Mouse (Mus musculus): ENCODE measurements around the gene Bpifc.
"Not testable (repeated sequence)": the region's sequence is repeated elsewhere in the genome, so short reads cannot be mapped to it uniquely, and the experiment has no call there.

The Bpifc gene

GRCm38 (mm10) chr10:86011781-86012180 is at the start of gene Bpifc:
Gene Bpifc, minus strand, starts transcription at chr10:86011895.
- DNase-seq (ENCODE audit: low spot score in 2 of 2), result no peak

DNA sequence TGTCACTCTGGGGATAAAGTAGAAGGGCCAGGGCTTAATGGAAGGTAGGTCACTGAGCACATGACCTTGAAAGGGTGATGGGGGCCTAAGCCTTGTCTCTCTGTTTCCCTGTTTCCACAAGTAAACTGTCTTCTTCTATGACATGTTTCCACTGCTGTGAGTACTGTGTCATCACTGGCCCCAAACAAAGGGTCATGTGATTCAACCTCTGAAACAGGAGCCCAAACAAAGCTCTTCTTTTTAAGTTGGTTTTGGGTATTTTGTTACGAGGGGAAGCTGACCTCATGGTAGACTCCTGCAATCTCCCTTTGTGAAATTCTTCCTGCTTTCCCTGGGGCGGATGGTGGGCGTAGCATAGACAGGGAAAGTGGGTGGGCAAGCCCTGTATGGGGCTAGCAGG is 48.6 kb upstream of the Bpifc start:
- no peak for DNase-seq (ENCODE audit: low spot score in 2 of 2)

- no peak for DNase-seq (ENCODE audit: low spot score in 2 of 2)
Observed at GRCm38 (mm10) chr10:86057712-86058111, 46.0 kb upstream of the Bpifc start.

DNA sequence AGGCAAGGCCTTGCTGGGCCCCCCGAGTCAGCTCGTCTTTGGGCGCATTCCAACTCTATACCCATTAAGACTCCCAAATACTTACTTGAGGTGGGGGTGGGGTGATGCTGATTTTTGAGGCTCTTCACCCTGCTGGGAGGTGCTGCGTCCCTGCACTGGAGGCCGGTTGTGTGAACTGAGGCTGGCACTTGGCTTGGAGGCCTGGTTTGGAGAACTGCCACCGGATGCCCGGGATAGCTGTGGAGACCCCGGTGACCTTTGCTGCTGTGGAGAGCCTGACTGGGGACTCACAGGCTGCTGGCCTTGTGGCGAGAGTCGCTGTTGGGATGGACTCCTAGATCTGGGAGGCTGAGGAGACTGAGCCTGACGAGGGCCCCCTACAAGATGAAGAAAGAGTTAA is 45.6 kb upstream of the Bpifc start:
- DNase-seq (ENCODE audit: low spot score in 2 of 2), result no peak

GRCm38 (mm10) chr10:86056297-86056903 is 44.7 kb upstream of the Bpifc start:
- DNase-seq (ENCODE audit: low spot score in 2 of 2), result no peak

- DNase-seq (ENCODE audit: low spot score in 2 of 2), result no peak
Observed at GRCm38 (mm10) chr10:86052818-86053522, 41.3 kb upstream of the Bpifc start.

GRCm38 (mm10) chr10:86050522-86050921 is 38.8 kb upstream of the Bpifc start:
- DNase-seq (ENCODE audit: low spot score in 2 of 2), result no peak

DNA sequence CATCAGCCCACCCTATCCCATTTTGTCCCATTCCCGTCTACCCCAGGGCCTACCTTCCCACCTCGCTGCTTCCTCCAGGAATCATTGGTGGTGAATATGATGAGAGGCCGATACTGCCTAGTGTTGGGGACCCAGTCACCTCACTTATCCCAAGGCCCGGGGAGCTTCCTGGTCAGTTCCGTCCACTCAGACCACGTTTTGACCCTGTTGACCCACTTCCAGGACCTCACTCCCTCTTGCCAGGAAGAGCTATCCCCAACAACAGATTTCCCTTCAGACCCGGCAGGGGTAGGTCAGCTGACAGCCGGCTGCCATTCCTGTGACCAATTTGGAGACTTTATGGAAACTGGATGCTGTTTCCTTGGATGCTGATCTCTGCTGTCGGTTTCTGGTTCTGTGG is 36.1 kb upstream of the Bpifc start:
- DNase-seq (ENCODE audit: low spot score in 2 of 2), result no peak

DNA sequence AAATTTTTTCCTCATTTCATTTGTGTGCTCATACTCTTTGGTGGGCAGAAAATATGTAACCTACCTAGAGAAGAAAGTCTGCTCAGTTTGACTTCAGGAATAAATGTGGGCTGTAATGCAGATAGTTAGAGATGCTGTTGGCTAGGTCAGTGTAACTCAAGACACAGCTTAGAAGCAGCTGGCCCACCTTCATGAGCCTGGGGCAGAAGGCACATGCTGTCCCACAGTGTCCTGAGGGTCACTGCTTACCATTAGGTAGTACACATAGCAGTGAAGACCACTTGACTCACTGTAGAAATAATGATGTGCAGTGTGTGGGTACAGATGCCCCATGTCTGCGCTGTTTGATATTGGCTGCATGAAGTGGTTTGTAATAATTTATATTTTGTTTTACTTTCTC is 34.7 kb upstream of the Bpifc start:
- DNase-seq (ENCODE audit: low spot score in 2 of 2), result no peak

DNA sequence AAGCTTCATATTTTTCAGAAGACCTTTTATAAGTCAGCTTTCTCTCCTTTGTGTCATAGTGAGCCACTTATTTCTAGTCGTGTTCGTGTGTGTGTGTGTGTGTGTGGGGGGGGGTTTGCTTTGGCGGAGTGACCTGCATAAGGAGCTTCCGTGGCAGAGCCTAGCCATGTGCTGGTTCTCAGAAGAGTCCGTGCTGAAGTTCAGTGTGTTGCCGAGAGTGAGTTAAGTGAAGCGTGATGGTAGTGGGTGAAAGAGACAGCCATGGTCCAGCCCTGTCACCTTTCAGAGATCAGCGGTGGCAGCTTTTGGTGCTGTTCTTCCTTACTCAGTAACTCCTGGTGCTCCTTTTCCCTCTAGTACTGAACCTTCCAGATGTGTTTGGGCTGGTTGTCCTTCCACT is 32.4 kb upstream of the Bpifc start:
- DNase-seq (ENCODE audit: low spot score in 2 of 2), result no peak

- DNase-seq (ENCODE audit: low spot score in 2 of 2), result no peak
Observed at GRCm38 (mm10) chr10:86043651-86044050, 32.0 kb upstream of the Bpifc start.

- no peak for DNase-seq (ENCODE audit: low spot score in 2 of 2)
Observed at GRCm38 (mm10) chr10:86034007-86034728, 22.5 kb upstream of the Bpifc start.

- DNase-seq (ENCODE audit: low spot score in 2 of 2), result no peak
Observed at GRCm38 (mm10) chr10:86032517-86032916, 20.8 kb upstream of the Bpifc start.

DNA sequence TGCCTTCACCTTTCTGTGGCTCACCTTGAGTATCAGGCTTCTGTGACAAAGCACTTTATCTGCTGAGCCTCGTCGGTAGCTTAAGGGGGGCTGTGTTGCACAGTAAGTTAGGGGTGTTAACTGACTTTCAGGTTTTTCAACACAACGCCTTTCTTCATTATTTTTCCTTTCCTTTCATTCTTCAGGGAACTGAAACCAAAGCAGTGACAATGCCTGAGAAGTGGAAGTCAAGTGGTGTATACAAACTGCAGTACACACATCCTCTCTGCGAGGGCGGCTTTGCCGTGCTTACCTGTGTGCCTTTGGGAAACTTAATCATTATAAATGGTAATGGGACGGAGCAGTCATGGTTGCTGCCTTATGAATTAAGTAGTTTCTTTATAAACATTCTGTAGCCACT is 19.0 kb upstream of the Bpifc start:
- DNase-seq (ENCODE audit: low spot score in 2 of 2), result no peak

DNA sequence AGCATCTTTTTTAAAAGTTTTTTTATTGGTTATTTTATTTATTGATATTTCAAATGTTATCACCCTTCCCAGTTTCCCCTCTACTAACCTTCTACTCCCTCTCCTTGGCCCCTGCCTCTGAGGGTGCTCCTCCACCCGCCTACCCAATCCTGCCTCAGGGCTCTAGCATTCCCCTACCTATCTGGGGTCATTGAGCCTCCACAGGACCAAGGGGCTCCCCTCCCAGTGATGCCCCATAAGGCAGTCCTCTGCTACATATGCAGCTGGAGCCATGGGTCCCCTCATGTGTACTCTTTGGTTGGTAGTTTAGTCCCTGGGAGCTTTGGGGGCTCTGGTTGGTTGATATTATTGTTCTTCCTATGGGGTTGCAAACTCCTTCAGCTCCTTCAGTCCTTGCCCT is 15.1 kb upstream of the Bpifc start:
- DNase-seq (ENCODE audit: low spot score in 2 of 2), result not testable (repeated sequence)

GRCm38 (mm10) chr10:86026354-86026753 is 14.7 kb upstream of the Bpifc start:
- DNase-seq (ENCODE audit: low spot score in 2 of 2), result no peak

- no peak for DNase-seq (ENCODE audit: low spot score in 2 of 2)
Observed at GRCm38 (mm10) chr10:86025906-86026305, 14.2 kb upstream of the Bpifc start.

- no peak for DNase-seq (ENCODE audit: low spot score in 2 of 2)
Observed at GRCm38 (mm10) chr10:86023149-86023548, 11.5 kb upstream of the Bpifc start.

GRCm38 (mm10) chr10:86022474-86022816 is 10.8 kb upstream of the Bpifc start:
- DNase-seq (ENCODE audit: low spot score in 2 of 2), result no peak

- peak; percentile 78 to 84 for DNase-seq (ENCODE audit: low spot score in 2 of 2)
Observed at GRCm38 (mm10) chr10:86021749-86022473, 10.2 kb upstream of the Bpifc start, which contains the start of gene Fbxo7. Gene Fbxo7, plus strand, starts transcription at chr10:86021972.

- no peak for DNase-seq (ENCODE audit: low spot score in 2 of 2)
Observed at GRCm38 (mm10) chr10:86021408-86021748, 9.7 kb upstream of the Bpifc start.

DNA sequence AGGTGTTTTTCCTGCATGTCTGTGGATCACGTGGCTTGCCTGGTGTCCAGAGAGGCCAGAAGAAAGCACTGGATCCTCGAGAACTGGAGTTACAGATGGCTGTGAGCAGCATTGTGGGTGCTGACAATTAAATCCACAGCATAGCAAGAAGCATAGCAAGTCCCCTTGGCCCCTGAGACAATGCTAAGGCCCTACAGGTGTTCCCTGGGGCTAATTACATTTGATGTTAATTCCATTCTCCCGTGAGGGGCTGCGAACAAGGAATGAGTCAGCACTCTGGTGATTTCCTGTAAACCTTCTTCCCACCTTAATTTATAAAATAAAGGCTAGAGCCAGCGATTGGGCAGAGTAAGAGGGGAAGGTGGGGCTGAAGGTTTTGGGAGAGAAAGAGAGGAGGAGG is 7.1 kb upstream of the Bpifc start:
- no peak for DNase-seq (ENCODE audit: low spot score in 2 of 2)

- no peak for DNase-seq (ENCODE audit: low spot score in 2 of 2)
Observed at GRCm38 (mm10) chr10:86017781-86018180, 6.1 kb upstream of the Bpifc start.

Measured in spleen, postnatal 14 days (tissue).